Mouse (Mus musculus) forebrain, embryonic 14.5 days (tissue): ENCODE measurements around the gene Itga2. TPM values are rescaled to one million over a fixed set of nuclear protein-coding genes. Genes with fewer than 3 reads are reported as not detected.

Experiments
- ATAC-seq: fragments of 200-750 bp; cut with Nextera tagmentation; 2 replicates; pipeline ENCODE4 v1.8.0; 2017; ENCODE audit warnings: mild to moderate bottlenecking, moderate library complexity
- DNase-seq: peaks from one replicate; pipeline ENCODE4 v3.0.0-alpha.2; 2015; ENCODE audit warnings: low spot score
- H3K27ac ChIP-seq: fragments of 300-500 bp; sonication (generic); 2 replicates; pipeline ENCODE4 v1.5.1; 2014; ENCODE audit warnings: low read depth, mild to moderate bottlenecking, control low read depth, low read length, moderate library complexity
- H3K27me3 ChIP-seq: fragments of 300-500 bp; sonication (generic); replicated peaks from 2 replicates; pipeline ENCODE4 v1.6.1; 2014; ENCODE audit warnings: low read length, control low read depth, mixed read lengths; ENCODE audit not compliant: control insufficient read depth, insufficient read depth
- H3K36me3 ChIP-seq: fragments of 300-500 bp; sonication (generic); 2 replicates; pipeline ENCODE4 v1.6.1; 2014; ENCODE audit warnings: low read length, control low read depth; ENCODE audit not compliant: control insufficient read depth, insufficient read depth
- H3K4me1 ChIP-seq: fragments of 300-500 bp; sonication (generic); 2 replicates; pipeline ENCODE4 v1.6.1; 2014; ENCODE audit warnings: antibody characterized with exemption, low read length, control low read depth; ENCODE audit not compliant: control insufficient read depth, insufficient read depth
- H3K4me2 ChIP-seq: fragments of 300-500 bp; sonication (generic); 2 replicates; pipeline ENCODE4 v1.6.1; 2014; ENCODE audit warnings: mild to moderate bottlenecking, control low read depth, low read length
- H3K4me3 ChIP-seq: fragments of 300-500 bp; sonication (generic); 2 replicates; pipeline ENCODE4 v1.5.1; 2014; ENCODE audit warnings: low read depth, low read length, control low read depth
- H3K9ac ChIP-seq: fragments of 300-500 bp; sonication (generic); 2 replicates; pipeline ENCODE4 v1.6.1; 2014; ENCODE audit warnings: mild to moderate bottlenecking, low read length, control low read depth, moderate library complexity
- H3K9me3 ChIP-seq: fragments of 300-500 bp; sonication (generic); replicated peaks from 2 replicates; pipeline ENCODE4 v1.6.1; 2016; ENCODE audit warnings: low read length, control low read depth, mixed read lengths; ENCODE audit not compliant: control insufficient read depth
- WGBS: fragments of 180-500 bp; shearing (Covaris S2); extraction: QIAGEN DNeasy Blood & Tissue Kit; methylation state at CpG from one replicate; pipeline ENCODE4 v1.1.7; 2014; 5-methylcytosine and 5-hydroxymethylcytosine counted together
- polyA plus RNA-seq: library from polyadenylated mRNA; unstranded; fragments of >200 nt; fragmentation: Nextera tagmentation; extraction: Ambion mirVana; gene quantifications from 2 replicates; pipeline ENCODE4 v1.2.1, GENCODE M21; 2014

Itga2 gene
- polyA plus RNA-seq, 1 experiment from 2014 or later, result 2.0 TPM

DNA sequence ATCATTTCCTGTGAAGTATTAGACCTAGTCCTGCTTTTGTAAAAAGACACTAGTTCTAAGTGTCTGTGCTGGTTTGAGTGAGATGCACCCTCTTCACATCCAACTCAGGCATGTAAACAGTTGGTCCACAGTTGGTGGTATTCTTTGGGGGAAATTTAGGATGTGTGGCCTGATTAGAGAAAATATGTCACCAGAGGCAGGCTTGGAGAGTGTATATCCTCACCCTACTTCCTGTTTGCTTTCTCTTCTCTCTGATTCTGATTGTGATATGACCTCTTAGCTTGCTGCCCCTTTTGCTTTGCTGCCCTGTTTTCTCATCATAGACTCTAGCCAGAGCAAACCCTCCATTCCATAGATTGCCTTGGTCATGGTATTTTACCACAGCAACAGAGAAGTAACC lies 37.2 kb downstream of the Itga2 start:
- Histone ChIP-seq H3K36me3 (no peaks in the 10 kb centered on the region), H3K4me3 (no peak overlapping the region), H3K4me1 (no peaks in the 10 kb centered on the region), H3K4me2 (no peak overlapping the region), H3K27ac (no peak overlapping the region), H3K27me3 (no peaks in the 10 kb centered on the region), H3K9ac (no peak overlapping the region), H3K9me3 (no peaks in the 10 kb centered on the region)
- DNase-seq (no peak), ATAC-seq (no peak)

DNA sequence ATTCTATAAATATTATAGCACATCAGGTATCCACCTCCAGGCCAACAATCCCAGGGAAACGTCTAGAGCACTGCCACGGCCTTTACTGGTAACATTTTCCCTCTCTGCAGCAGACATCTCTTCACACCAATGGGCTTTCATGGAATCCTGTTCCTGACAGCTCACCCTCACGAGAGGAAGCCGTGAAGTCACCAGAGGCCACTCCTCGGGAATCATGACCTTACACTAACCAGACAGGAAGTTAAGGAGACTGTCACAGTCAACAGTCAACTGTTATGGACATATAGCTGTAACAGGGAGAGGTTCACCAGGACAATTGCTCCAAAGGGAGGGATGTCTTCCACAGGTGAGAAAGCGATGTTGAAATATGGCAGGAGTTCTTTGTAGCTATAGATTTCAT lies 40.2 kb downstream of the Itga2 start:
- H3K9me3 ChIP-seq, result no peaks in the 10 kb centered on the region
- H3K4me3 ChIP-seq, result no peak overlapping the region
- H3K9ac ChIP-seq, result no peak overlapping the region
- H3K4me2 ChIP-seq, result no peak overlapping the region
- WGBS, result 71% methylated on average over 6 of the region's 6 CpGs
- no peak for ATAC-seq
- H3K27ac ChIP-seq, result no peak overlapping the region
- H3K36me3 ChIP-seq, result no peaks in the 10 kb centered on the region
- no peak for DNase-seq
- no peaks in the 10 kb centered on the region for H3K27me3 ChIP-seq
- H3K4me1 ChIP-seq, result no peaks in the 10 kb centered on the region

DNA sequence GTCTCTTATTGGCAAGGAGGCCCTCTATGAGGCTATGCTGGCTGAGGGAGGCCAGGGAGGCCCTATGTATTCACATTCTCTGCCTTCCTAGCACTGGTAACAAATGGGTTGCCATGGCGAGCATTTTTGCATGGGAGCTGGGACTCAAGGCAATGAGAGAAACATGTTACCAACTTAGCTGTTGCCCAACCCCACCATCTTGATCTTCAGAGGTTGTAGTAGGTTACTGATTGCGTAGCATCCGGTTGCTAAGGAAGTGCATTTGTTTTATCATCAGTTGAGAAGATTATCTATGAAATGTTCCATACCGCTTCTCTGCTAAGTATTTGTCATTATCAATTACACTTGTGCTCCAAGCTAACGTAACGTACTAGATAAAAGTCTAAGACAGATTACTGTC lies 44.2 kb downstream of the Itga2 start:
- ATAC-seq, result no peak
- Histone ChIP-seq H3K9me3 (no peaks in the 10 kb centered on the region), H3K36me3 (no peaks in the 10 kb centered on the region), H3K4me1 (no peaks in the 10 kb centered on the region), H3K4me2 (no peak overlapping the region), H3K4me3 (no peak overlapping the region), H3K27me3 (no peaks in the 10 kb centered on the region), H3K27ac (no peak overlapping the region), H3K9ac (no peak overlapping the region)
- DNase-seq, result no peak
- WGBS, result 93% methylated on average over 6 of the region's 6 CpGs

DNA sequence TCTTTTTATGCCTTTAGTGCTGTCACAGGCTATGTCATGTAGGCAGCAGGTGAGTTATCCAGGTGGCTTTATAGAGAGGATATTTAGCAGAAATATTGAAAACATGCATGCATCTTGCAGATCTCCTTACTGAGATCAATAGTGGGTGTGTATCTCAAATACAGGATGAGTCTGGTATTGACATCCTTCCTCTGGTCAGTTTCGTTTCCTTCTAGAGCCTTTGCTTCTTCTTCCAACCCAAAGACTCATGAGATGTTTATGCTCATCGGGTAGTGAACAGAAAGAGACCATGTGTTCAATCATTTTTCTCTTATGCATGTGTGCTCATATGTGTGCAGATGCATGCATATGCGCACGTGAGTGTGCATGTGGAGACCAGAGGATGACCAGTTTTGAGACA lies 44.6 kb downstream of the Itga2 start:
- H3K36me3 ChIP-seq, result no peaks in the 10 kb centered on the region
- no peak overlapping the region for H3K27ac ChIP-seq
- 95% methylated on average over 4 of the region's 4 CpGs for WGBS
- ATAC-seq, result no peak
- no peak overlapping the region for H3K9ac ChIP-seq
- no peaks in the 10 kb centered on the region for H3K4me1 ChIP-seq
- no peak overlapping the region for H3K4me2 ChIP-seq
- no peak for DNase-seq
- no peaks in the 10 kb centered on the region for H3K27me3 ChIP-seq
- H3K9me3 ChIP-seq, result no peaks in the 10 kb centered on the region
- no peak overlapping the region for H3K4me3 ChIP-seq

DNA sequence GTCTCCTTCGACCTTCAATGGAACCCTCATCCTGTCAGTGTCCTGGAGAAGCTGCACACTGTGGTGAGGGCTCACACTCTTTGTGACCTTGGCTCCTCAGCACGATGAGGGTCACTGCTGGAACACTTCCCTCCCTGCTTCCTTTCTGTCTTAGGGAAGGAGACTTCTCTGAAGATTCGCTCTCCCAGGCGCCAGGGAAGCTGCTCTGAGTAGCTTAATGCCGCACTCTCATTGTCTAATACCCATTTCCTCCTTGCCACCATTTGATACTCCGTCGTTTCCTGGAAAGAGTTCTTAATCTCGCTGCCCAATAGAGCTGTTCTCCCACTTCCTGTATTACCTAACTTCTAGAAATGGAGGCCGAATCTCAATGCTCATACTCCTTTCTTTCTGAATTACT lies 46.7 kb downstream of the Itga2 start:
- Histone ChIP-seq H3K9ac (no peak overlapping the region), H3K27me3 (no peaks in the 10 kb centered on the region), H3K4me3 (no peak overlapping the region), H3K36me3 (no peaks in the 10 kb centered on the region), H3K4me2 (no peak overlapping the region), H3K27ac (no peak overlapping the region), H3K4me1 (no peaks in the 10 kb centered on the region), H3K9me3 (no peaks in the 10 kb centered on the region)
- 73% methylated on average over 9 of the region's 9 CpGs for WGBS
- DNase-seq (no peak), ATAC-seq (no peak)

DNA sequence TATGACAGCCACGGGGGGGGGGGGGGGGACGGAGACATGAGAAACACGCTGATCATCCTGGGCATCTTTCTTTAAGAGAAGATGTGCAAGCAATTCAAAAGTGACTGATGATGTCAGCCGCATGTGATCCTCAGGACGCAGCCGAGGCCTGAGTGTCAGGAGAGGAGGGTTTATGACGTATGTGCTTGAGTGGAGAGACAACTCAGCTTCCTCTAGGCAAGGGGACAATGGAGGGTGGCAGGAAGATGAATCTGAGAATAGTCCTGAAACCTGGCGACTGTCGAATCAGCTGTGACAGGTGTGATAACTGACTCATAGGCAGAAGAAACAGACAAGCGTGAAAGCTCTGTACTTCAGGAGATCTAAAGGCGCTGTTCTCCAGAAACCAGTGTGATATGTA lies 53.2 kb downstream of the Itga2 start:
- WGBS, result 89% methylated on average over 11 of the region's 11 CpGs
- Histone ChIP-seq H3K9ac (no peak overlapping the region), H3K36me3 (no peaks in the 10 kb centered on the region), H3K9me3 (no peaks in the 10 kb centered on the region), H3K27me3 (no peaks in the 10 kb centered on the region), H3K4me1 (no peaks in the 10 kb centered on the region), H3K27ac (no peak overlapping the region), H3K4me3 (no peak overlapping the region), H3K4me2 (no peak overlapping the region)
- ATAC-seq (no peak), DNase-seq (no peak)

DNA sequence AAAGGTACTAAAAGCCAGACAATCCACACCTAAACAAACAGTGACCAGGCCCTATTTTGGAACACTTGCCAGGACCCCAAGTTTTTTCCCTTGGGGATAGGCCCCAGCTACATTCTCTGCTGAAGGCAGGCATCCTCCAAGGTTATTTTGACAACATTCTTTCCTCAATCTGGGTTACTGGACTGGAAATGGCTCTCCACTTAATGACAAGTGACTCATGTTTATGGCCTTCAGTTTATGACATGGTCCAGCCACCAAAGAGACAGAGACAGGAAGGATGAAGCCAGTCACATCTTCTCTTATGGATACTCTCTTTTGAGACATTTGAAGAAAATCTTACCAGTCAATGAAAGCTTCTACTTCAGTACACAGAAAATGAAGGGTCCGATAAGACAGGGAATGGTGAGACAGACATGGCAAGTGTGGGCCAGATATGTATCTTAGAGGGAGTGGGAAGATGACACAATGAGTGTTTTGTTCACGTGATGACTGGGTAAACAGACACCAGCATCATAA lies 55.8 kb downstream of the Itga2 start:
- H3K36me3 ChIP-seq, result no peaks in the 10 kb centered on the region
- no peaks in the 10 kb centered on the region for H3K4me1 ChIP-seq
- DNase-seq (no peak), ATAC-seq (no peak)
- H3K9me3 ChIP-seq, result no peaks in the 10 kb centered on the region
- no peak overlapping the region for H3K4me3 ChIP-seq
- 83% methylated on average over 2 of the region's 2 CpGs for WGBS
- no peak overlapping the region for H3K27ac ChIP-seq
- H3K9ac ChIP-seq, result no peak overlapping the region
- no peak overlapping the region for H3K4me2 ChIP-seq
- no peaks in the 10 kb centered on the region for H3K27me3 ChIP-seq

DNA sequence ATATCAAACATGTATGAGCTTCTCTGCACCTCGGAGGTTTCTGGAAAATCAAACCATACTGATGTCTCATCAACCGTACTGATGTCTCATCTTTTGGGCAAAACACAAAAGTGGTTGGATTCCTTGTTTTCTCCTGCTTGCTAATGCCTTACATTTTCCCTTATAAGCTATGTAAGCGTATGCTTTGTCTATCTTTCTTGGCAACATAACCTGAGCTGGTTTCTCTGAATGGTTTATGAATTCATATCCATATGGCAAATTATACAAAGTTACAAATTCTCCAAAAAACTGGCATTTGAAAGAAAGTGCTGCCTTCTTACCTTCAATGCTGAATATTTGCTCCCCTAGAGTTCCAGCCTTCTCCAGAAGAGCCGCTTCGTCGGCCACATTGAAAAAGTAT lies 57.2 kb downstream of the Itga2 start:
- Histone ChIP-seq H3K27ac (no peak overlapping the region), H3K4me2 (no peak overlapping the region), H3K4me3 (no peak overlapping the region), H3K9me3 (no peaks in the 10 kb centered on the region), H3K27me3 (no peaks in the 10 kb centered on the region), H3K9ac (no peak overlapping the region), H3K4me1 (no peaks in the 10 kb centered on the region), H3K36me3 (no peaks in the 10 kb centered on the region)
- no peak for ATAC-seq
- 94% methylated on average over 6 of the region's 6 CpGs for WGBS
- DNase-seq, result no peak

DNA sequence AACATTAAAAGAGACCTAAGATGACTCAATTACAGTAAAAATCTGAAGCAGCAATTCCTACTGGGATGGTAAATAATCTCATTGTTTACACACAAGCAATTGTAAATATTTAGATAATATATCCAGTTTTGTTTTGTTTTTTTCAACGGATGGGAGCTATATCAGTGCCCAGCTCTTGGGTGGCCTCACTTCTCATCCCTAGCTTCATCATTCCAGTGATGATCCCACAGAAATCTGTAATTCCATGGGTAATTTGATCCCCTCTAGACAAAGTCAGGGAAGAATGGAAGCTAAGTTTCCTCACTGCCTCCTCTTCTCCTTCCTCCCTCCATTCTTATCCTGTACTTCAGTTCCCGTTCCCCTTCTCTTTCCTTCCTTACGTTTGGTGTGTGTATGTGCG lies 74.4 kb downstream of the Itga2 start:
- no peak overlapping the region for H3K27ac ChIP-seq
- DNase-seq (no peak), ATAC-seq (no peak)
- no peak overlapping the region for H3K9ac ChIP-seq
- H3K4me3 ChIP-seq, result no peak overlapping the region
- H3K27me3 ChIP-seq, result no peaks in the 10 kb centered on the region
- H3K36me3 ChIP-seq, result no peaks in the 10 kb centered on the region
- H3K4me1 ChIP-seq, result no peaks in the 10 kb centered on the region
- H3K4me2 ChIP-seq, result no peak overlapping the region
- 87% methylated on average over 4 of the region's 4 CpGs for WGBS
- H3K9me3 ChIP-seq, result no peaks in the 10 kb centered on the region

DNA sequence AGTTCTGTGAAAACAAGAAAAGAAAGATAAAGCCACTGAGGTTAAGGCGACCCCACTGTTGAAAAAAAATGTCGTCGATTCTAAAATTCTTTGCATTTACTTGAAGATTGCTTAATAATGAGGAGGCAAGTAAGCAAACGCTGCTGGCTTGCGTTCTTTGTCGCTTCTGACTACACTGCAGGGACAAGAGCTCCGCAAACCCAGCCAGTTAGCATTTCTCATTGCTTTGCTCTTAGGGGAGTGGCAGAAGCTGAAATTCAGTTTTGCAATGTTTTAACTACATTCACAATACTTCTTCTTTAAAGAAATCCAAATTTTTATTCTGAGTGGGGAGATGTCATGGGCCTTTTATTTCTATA lies 75.7 kb downstream of the Itga2 start:
- Histone ChIP-seq H3K9me3 (no peaks in the 10 kb centered on the region), H3K27me3 (no peaks in the 10 kb centered on the region), H3K4me2 (peak overlapping the region; percentile 26; the same call in 1 of the 2 replicates), H3K27ac (no peak overlapping the region), H3K9ac (no peak overlapping the region), H3K36me3 (no peaks in the 10 kb centered on the region), H3K4me3 (no peak overlapping the region), H3K4me1 (no peaks in the 10 kb centered on the region)
- WGBS, result 33% methylated on average over 7 of the region's 7 CpGs
- ATAC-seq, result no peak
- DNase-seq, result no peak
